Mouse (Mus musculus): Measurements from ENCODE around the gene Pam. TPM values are rescaled to one million over a fixed set of nuclear protein-coding genes. Genes with fewer than 3 reads are reported as not detected.
A peak's percentile ranks its signal among the peaks of the same experiment; 100 is the strongest.

The Pam gene
- total RNA-seq, 4 experiments from 2014 or later: 632 to 807 (median 708) TPM

DNA sequence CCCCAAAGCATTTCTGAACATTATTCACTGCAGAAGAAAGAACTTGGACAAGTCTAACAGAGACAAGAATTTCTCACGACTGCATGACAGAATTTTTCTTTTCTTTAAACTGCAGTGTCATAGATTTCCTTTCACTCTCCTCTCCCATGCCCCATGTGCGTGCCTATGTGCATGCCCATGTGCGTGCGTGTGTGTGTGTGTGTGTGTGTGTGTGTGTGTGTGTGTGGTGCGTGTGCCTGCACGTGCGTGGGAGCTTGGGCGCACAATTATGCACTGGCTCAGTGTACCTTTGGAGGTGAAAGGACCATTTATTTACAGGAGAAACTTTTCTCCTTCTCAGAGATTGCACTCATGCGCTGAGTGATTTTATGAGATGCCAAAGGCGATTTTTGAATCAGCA, 179.7 kb downstream of the Pam start:
- no peak for DNase-seq (ENCODE audit: low spot score)

DNA sequence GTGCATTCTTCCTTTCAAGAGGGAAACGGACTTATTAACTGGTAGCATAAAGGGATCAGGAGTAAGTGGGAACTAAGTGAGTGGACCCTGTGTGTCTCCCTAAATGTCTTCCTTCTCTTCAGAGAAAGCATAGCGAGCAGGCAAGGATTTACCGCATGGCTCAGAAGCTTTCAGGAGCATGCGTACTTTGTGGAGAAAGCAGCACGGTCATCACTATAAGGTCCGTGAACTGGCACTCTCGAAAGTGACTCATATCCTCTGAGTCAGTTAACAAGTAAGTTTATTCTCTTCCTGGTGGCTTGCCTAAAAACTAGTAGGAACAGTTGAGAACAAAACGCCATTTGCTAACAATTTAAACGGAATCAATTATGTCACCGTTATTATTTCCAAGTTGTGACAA, 184.6 kb downstream of the Pam start:
- peak; percentile 33 for DNase-seq (ENCODE audit: low spot score)

DNA sequence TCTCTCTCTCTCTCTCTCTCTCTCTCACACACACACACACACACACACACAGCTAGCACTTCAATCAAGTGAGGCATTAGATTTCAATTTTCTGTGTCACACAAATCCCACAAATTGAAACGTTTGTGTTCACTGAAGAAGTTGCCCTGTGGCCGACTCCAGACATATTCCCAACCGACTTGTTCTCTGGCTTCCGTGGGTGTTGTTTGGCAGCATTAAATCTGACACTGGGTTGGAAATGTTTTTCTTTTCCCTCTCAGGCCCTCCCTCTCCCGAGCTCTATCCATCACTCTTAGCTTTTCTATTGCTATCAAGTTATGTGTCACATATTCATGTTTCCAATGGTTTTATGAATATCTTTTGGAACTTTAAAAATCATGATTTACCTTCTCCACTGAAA, 185.9 kb downstream of the Pam start:
- DNase-seq (ENCODE audit: low spot score): no peak

DNA sequence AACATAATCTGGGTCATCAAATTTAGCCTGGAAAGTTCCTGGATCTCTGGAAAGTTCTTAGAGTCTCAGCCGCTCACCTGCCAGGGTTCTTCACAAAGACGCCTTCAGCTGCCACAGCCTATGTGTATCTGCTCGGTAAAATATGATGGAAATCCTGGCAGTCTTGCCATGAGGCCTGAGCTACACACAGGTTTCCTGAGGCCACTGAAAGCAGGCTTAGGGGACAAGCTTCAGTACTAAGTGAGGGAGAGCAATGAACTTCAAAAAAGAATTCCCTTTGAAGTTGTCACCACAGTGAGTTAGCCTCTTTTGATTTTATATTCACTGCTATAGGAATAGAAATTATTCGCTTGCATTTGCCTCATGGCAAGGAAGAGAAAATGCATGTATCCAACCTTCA, 186.7 kb downstream of the Pam start:
- DNase-seq (ENCODE audit: low spot score): no peak

DNA sequence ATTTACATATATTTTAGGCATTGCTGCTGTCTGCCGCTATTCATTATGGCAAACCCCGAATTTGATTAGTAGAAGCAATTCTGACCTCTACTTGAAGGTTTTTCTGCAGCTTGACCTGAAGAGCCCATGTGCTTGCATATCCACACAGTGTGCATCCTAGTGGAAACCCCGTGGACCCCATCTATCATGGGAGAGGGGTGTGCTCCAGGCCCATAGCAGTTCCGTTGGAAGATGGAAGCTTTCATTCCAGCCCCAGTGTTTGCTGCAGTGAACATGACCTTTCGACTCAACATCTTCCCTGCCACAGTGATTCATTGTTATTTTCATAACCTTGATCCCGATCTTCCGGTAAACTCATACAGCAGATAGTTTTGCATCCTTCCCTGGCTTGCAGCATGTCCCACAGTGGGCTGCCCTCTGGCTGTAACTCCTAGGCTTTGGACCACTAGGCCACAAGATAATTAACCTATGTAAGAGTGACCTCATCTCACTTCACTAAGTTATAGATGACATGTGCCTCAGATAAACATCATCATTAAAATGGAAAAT, 191.5 kb downstream of the Pam start:
- DNase-seq (ENCODE audit: low spot score): no peak

DNA sequence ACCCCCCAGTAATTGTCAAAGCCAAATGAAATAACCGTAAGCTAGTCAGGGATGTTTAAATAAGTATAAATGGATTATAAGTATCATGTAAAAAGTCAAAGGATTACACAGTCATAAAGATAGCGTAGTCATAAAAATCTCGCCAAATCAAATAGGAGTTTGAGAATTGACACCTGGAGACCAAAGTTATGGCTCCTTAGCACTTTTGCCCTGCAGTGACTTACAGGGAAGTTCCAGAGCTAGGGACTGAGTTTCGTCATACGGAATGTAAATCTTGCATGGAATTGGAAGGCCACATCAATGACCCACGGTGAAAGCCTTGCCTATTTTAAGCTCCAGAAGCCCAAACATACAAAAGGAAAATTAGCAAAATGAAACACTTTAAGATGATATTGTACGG, 192.6 kb downstream of the Pam start:
- no peak for DNase-seq (ENCODE audit: low spot score)

DNA sequence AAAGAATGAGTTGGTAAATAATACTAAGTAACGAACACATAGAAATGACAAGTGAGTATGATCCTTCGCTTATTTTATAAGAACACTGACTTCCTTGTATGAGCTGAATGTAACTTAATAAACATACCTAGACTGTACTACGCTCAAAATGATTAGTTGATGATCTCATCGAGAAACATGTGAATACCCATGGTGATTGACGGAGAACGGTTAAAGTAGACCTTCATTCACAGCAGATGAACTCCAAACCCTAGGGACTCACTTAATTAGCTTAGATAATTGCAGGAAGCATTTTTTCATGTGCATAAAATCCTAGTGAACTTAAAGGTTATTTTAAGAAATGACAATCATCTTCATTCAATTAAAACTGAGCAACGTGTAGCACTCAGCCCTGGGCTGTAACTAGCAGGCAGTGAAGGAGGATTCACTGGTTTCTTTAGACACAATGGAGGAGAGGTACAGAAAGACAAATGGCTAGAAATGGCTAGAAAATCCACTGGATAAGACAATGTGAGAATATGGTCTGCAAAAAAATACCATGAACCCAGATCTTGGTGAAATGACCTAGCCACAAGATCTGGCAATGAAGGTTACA, 194.8 kb downstream of the Pam start:
- no peak for DNase-seq (ENCODE audit: low spot score)

DNA sequence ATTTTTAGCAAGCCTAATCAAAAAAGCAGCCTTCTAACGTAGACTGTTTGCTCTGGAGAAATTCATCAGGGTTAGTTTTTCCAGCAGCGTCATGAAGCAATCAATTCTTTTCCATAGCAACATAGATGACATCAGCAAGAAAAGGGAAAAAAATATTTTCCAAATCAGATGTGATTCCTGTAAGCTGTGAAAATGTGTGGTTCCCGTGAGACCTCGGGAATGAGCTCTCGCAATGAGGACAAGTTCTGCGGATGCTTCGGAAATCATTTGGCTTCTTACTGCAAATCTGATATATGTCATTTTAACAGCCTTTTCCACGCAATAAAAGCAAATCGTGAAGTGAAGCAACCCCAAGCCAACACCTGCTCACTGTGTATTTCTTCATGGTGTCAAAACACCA, 207.9 kb downstream of the Pam start:
- DNase-seq (ENCODE audit: low spot score): no peak

DNA sequence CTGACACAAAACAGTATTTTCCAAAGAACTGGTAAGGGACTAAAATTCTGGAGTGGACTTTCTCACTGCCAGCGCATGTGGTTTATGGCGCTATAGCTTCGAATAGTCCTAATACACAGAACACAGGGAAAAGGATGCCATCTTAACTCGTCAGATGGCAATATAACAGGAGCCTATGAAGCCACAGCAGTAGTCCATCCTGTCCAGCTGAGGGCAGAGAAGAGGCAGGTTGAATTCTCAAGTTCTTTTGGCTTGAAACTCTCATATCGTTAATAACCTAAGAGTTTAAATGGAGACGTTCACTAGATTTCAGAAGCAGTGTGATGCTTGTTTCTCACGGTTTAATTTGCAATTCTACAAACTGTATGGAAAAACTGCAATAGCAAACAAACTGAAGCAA, 211.9 kb downstream of the Pam start:
- DNase-seq (ENCODE audit: low spot score): no peak

DNA sequence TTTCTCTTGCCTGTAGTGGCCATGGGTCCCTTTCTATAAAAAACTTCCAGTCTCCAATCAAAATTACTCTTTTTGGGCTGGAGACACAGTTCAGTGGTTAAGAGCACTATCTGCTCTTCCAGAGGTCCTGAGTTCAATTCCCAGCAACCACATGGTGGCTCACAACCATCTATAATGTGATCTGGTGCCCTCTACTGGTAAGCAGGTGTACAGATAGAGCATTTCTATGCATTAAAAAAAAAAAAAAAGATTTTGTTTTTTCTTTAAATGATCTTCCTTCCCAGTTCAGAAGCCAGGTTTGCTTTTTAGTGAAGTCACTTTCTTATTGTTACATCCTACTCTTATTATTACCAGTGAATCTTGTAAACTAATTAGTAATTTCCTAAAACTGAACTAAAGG, 218.4 kb downstream of the Pam start:
- no peak for DNase-seq (ENCODE audit: low spot score)

DNA sequence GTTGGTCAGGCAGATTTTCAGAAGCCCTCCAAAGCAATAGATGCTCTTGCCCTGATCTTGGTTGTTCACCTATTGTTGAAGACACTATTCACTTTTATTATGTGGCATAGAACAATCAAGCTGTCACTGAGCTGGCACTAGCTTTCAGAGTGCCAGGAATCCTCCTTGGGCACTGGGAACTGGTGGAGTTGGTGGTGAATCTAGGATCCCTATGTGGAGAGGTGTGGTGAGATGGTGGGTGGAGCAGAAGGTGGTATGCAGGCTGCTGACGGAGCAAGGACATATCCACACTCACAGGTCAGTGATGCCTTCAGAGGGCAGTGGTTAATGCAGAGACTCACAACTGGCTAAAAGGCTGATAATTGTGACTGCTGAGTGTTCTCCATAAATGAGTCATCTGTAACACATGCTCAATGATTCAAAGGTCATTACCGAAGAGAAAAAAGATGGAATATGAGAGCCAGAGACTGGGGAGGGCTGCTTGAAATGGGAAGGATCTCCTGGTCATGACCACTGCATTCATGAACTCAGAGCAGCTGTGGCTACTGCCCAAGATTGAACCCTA, 221.9 kb downstream of the Pam start:
- no peak for DNase-seq (ENCODE audit: low spot score)

DNA sequence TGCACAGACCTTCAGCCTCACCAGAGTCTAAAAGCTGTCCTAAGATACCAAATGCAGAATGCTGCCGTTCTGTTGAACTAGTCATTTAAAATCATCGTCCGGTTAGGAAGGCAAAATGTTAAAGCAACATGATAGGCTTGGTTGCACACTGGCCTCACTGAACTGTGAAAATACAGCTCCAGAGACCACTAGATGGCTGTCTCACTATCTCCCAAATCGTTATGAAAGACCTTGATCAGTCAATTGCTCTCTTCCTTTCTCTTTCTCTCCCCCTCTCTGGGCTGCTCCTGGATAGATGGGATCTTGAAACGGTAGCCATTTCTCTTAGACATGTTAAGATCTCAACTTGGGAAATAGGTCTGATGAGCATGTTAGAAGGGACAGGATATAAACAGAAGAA, 223.0 kb downstream of the Pam start:
- no peak for DNase-seq (ENCODE audit: low spot score)

DNA sequence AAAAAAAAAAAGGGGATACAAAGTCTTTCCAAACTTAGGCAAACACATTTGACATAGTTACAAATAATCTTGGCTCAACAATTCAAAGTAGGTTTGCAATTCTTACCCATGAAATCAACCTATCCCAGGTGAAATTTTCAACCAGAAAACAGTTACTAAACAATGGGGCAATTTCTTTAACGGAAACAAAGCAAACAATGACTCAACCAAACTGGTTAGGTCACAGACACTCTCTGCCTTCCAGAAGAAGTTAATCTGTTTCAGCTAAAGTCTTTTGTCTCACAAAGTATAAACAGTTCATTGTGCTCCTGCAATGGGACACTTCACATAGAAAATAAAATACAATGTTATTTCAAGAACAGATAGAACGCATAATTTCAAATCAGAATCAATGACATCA, 223.4 kb downstream of the Pam start:
- no peak for DNase-seq (ENCODE audit: low spot score)

DNA sequence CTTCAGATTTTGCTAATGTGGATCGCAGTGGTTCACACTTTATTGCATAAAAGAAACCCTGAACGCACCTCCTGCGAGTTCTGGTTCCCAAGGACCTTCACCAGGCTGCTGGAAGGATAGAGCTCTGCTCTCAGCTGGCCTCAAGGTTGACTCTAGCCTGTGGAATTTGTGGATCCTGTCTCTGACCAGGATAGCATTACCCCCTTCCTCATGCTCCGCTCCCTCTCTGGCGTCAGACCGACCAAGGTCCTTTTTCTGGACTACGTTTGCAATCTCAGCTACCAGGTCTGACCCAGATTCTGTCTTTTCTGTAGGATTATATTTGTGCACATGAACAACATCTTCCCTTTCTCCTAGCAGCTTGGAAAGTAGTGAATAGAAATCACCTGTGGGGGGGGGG, 231.3 kb downstream of the Pam start:
- DNase-seq (ENCODE audit: low spot score): no peak

DNA sequence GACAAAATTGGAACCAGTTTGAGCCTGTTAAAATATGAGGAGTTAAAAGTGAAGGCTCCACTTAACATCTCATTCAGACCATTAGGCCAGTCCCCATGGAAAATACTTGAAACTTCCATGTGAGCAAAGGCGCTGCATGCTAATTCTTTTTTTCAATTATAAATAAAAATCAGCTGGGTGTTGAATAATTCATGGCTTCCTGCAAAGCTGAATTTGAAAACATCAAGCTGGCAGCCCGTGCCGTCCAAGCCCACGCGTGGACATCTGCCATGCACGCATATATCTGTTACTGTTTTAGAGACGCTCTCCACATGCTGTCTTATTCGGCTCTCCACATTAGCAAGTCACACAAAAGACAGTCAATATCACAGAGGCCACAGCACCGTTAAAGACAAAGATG, 232.3 kb downstream of the Pam start:
- DNase-seq (ENCODE audit: low spot score): no peak

DNA sequence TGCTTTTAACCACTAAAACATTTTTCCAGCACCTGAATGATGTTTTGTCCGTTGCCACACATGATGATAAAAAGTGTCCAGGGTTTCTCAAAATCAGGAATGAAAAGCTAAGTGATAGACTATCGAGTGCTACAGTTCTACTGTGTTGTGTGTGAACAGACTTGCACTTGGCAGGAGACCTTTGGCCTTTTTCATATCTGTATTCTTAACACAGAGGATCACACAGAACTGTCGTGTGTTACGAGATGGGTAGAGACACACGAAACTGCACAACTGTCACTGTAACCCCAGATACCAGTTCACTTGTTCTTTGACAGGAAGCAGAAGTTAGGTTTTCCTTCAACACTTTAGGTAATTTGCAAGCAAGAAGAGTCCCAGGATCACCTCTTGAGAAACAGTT, 232.7 kb downstream of the Pam start:
- no peak for DNase-seq (ENCODE audit: low spot score)

DNA sequence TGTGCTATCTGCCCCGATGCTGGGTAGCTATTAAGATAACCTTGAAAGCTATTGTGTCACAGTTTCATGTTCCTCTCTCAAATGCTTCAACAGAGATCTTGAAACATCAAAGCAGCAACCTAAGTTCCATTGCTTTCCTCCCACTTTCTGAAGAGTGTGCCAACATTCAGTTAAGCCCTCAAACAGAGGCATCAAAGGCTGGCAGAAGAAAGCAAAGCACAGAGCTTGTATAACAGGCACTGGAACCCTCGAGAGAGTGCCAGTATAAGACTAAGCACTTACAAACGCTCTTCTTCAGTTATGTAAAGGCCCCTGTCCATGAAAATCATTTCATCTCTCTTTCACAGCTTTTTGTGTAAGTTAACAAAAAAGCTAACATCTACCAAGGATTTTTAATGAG, 241.2 kb downstream of the Pam start:
- DNase-seq (ENCODE audit: low spot score): no peak

DNA sequence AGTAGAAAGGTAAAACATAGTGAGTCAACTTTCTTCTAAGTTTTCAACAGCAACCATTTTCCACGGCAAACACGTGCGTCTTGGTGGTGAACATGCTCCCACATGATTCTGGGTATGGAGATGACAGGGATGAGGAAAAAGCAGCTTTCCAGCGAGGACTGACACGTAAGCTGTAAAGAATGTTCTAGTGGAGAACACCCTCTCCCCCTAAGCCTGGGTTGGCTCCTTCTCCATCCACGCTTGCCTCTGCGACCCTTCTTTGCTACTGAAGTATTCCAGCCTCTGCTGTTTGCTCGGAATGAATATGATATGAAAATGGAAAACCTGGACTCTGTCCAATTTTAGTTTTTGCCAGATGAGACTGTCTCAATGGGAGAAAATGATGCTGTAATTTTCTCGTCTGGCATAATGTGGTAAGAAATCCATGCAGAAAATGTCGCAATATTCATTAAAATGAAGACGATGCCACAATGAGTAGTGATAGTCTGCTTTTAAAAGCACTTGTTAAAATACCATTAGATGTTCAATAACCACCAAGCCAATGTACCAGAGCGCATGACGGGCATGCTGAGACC, 243.8 kb downstream of the Pam start:
- peak; percentile 26 for DNase-seq (ENCODE audit: low spot score)

DNA sequence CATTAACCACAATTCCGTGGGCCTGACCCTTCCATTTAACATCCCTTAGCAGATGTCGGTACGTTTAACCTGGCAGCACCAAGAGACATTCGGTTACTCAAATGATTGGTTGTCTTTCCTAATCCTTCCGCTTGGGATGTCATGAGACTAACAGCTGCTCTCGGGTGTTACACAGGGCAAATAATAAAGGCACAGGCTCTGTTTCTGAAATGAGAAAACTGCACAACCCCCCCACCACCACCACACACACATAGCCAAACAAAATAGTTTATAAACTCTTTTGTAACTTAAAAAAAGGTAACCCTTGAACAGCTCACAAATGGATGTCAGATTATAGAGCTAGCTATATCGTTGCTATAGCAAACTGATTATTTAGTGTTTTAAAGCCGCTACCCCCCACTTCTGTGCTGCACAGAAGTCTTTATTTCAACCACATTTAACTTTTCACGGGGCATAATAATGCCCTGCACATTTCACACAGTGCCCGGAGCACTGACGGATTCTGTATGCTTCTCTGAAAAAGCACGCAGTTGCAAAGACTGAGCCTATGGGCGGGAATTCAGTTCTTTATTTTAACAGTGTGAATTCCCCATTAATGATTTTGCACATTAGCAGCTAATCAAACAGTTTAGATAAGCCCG, 246.7 kb downstream of the Pam start:
- no peak for DNase-seq (ENCODE audit: low spot score)

DNA sequence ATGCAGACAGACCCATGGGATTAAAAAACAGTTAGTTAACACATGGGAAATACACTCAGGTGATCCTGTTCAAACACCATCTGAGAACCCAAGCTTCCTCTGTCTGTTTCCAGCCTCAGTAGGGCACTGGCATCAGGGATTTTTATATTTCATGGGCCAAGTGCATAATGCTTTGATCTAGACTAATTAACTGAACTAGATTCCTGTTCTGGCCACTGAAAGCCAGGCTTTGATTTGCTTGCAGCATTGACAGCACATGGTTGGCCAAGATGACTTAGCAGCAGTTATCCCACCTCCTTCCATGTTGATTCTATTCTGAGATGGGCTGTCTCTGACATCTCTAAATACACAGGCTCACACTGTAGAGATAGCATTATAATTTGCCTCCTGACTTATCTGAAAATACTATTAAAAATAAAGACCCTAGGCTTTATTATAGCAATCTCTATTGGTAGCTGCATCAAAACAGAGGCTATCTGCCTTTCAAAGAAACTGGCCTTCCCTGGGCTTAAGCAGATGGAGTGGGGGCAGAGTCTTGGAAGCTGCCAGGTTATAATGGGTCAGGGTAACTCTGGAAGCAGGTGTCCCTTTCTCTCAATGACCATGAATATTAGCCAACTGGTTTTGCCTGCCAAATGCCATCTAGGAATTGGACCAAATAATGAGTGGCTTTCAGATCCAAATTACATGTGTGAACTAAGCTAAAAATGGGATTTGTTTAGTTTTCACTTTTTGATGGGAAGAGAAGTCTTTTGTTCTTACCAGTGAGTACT, 252.0 kb downstream of the Pam start:
- no peak for DNase-seq (ENCODE audit: low spot score)

DNA sequence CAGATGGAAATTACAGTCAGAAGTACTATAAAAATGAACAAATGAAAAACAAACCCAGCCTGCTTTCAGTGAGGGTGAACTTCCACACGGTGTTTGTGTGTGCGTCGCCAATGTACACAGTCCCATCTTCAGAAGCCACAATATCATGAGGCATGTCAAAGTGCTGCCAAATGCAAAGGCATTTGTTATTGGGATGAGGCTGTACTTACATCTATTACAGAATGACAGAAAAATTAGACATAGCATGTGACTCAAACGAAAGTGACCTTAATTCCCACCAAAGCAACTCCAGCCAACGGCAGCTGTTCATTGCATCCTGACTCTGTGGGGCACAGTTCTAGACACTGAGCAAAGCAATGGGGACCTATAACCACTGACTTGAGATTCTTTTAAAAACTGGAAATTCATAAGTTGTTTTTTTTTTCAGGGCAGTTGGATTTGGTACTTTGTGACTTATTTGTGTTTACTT, 261.1 kb downstream of the Pam start:
- peak; percentile 9 for DNase-seq (ENCODE audit: low spot score)
